Mouse (Mus musculus) embryonic fibroblast, embryonic 13.5 days (primary cell): ENCODE measurements around the gene Fam207a.

ENCODE experiments used
- CTCF ChIP-seq: IDR thresholded peaks from 2 replicates; pipeline ENCODE4 v1.5.1; 2011; ENCODE audit warnings: mild to moderate bottlenecking, control low read depth, low read length, moderate library complexity, borderline replicate concordance; ENCODE audit not compliant: insufficient read depth
- POLR2A ChIP-seq: IDR thresholded peaks from 2 replicates; pipeline ENCODE4 v1.6.1; 2011; ENCODE audit warnings: low read depth, mild to moderate bottlenecking, control low read depth, low read length, moderate library complexity

- TF ChIP-seq POLR2A = no peak
- TF ChIP-seq CTCF = no peak
These were observed 22.7 kb downstream of the Fam207a start for GRCm38 (mm10) chr10:77492885-77493284.
